Mouse (Mus musculus): Measurements from ENCODE around the gene Gm26897.

Gene Gm26897

GRCm38 (mm10) chr5:111749599-111749998 lies 15.9 kb downstream of the Gm26897 start:
- DNase-seq (ENCODE audit: low read depth, low spot score), result no peak

DNA sequence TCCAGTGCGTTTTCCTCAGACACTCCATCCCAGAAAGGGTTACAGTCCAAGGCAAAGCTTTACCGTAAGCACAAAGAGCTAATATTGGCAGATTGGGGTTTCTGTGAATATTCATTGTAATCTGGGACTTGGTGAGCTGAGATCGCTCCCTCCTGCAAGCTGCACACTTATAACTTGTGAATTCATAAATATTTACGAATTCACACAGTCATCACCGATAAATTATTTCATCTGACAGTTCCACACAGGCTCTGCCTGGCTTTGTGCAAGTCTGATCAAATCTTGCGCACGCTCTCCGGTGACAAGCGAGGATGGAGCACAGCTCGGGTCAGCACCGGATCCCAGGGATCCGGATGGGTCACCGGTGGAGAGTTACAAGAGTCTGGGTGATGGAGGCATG lies 16.4 kb downstream of the Gm26897 start:
- DNase-seq (ENCODE audit: low read depth, low spot score), result no peak

GRCm38 (mm10) chr5:111754484-111755139 lies 20.9 kb downstream of the Gm26897 start:
- DNase-seq (ENCODE audit: low read depth, low spot score), result no peak

DNA sequence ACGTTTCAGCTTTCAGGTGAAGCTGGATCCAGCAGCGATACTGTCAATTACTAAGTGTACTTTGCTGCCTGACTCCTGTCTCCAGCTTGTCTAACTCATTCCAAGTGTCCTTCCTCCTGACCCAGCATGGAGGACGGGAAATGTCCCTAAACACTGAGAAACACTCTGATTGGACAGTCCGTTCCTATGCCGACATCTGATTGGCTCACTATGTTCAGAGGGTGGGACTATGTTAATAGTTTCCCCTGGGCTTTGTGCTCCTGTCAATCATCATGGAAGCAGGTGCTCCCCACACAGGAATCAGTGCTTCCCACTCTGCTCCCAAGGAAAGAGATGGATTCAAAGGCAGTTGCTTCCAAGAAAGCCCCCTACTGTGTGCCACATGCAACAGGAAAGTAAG lies 21.6 kb downstream of the Gm26897 start:
- DNase-seq (ENCODE audit: low read depth, low spot score), result no peak

GRCm38 (mm10) chr5:111760721-111761480 lies 27.2 kb downstream of the Gm26897 start:
- DNase-seq (ENCODE audit: low read depth, low spot score), result no peak

GRCm38 (mm10) chr5:111761574-111761973 lies 27.9 kb downstream of the Gm26897 start:
- no peak for DNase-seq (ENCODE audit: low read depth, low spot score)

DNA sequence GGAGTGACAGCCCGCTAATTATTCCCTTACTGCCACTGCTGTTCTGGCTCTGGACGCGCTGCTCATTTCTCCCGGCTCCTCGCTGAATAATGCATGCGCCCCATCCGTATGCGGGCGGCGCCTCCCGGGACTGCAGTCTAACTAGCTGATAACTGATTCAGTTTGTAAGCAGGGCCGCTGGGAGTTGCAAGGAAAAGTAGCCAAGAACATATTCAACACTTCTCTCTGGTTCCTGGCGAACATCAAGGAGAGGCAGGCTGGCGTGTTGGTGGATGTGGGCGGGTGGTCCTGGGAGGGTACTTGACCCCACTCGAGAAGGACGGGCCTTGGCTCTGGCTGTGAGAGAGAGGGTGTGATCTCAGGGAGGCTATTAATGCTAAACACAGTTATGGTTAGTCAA lies 28.4 kb downstream of the Gm26897 start:
- DNase-seq (ENCODE audit: low read depth, low spot score), result no peak

DNA sequence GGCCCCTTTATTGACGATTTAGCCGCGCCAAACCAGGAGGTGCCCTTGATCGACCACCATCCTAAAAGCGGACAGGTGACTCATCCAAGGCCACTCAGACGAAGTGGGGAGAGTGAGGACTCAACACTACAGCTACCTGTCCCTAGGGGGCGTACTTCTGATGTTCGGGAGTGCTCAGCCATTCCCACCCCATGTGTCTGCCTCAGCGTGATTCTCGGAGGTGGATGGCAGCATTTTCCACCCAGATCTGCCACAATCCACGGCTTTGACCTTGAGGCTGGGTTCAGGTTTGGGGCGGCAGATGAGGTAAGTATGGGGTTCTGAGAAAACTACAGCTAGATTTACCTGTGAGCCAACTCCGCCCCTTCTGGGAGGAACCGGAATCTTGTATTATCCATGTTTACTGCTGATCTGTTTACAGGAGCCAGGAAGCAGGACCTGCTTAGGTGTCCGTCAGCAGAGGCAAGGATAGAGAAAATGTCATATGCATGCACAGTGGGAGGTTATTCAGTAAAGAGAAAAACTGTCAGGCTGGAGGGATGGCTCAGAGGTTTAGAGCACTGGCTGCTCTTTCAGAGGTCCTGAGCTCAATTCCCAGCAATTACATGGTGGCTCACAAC lies 32.1 kb downstream of the Gm26897 start:
- no peak for DNase-seq (ENCODE audit: low read depth, low spot score)

DNA sequence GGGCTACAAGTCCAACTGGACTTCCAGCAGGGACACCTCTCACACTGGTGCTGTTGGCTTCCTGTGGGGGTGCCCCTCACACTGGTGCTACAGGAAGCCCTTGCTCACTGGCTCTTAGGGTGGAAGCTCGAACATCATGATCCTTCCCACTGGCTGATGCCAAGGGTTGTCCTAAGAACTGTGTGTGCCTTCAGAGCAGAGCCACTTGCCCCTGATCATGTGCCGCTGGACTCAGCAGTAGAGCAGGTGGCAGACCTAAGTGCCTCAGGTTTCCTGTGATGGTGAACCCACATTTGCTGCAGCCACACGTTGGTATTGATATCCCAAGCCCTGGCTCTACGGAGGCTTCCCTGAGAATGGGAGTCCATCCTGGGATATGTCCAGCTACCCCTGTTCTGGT lies 33.0 kb downstream of the Gm26897 start:
- DNase-seq (ENCODE audit: low read depth, low spot score), result no peak

DNA sequence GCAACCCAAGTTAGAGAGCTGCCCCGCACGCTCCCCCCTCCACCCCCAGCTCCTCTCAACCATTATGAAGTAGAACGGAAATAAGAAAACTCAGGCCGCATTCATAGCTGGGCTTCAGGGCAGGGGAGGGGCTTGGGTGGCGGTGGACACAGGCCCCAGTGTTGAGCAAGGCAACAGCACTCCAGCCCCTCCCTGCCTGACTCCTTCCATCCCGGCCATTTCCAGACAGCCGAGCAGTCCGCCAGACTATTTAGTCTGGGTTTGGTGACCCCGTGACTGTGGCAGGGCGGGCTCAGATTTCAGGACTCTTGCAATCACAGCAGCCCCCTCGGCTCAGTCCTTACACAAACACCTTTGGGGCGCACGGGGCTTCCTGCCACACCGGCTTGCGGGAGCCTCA lies 36.5 kb downstream of the Gm26897 start:
- DNase-seq (ENCODE audit: low read depth, low spot score), result no peak

DNA sequence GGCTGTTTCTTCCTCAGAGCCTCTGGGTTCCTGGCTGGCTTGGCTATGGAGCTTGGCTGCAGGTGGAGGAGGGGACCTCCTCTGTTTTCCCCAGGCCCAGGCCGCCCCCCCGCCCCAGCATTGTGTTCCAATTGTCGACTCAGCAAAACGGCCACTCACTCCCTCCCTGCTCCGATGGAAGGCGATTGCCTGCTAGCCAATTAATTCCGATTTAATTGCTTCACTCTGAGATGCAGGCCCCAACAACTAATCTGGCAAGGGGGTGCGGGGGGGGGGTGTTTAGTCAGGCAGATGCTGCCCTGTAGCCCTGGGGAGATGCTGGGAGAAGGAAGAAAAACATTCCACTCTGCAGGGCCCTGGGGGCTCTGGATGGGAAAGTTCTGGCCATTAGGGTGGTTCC lies 38.4 kb downstream of the Gm26897 start:
- DNase-seq (ENCODE audit: low read depth, low spot score), result no peak

GRCm38 (mm10) chr5:111772591-111773406 lies 39.1 kb downstream of the Gm26897 start:
- DNase-seq (ENCODE audit: low read depth, low spot score), result no peak

GRCm38 (mm10) chr5:111773407-111773733 lies 39.6 kb downstream of the Gm26897 start:
- DNase-seq (ENCODE audit: low read depth, low spot score), result no peak

GRCm38 (mm10) chr5:111776246-111776645 lies 42.5 kb downstream of the Gm26897 start:
- no peak for DNase-seq (ENCODE audit: low read depth, low spot score)

GRCm38 (mm10) chr5:111778093-111778492 lies 44.4 kb downstream of the Gm26897 start:
- no peak for DNase-seq (ENCODE audit: low read depth, low spot score)

DNA sequence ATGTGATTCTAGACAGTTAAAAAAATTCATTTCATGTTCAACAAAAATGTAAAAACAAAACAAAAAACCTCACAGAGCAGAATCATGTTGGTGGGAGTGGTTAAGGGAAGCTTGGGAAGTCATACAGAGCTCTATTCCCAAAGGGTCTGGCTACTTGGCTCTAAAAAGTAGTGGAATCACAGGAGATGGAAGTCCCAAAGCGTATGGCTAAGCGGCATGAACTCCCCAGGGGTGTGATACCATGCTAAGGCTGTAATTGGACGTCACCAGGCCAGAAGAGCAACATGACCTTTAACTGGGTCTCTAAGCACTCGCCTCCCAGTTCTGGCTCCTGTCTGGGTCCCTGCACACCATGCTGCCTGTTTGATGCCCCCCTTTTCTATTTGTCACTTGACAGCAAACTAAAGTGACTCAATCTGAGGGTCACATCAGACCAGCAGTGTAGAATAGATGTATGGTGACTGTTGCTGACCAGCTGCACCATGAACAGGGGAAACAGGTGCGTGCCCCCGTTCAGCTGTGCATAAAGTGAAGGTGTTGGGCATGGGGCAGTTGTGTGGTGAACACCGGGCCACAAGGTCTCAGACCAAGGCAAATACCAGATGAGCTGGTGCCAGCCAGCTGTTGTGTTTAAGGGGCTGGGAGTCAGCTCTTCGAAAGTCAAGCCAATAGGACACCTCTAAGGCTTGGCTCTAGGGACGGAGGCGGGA lies 46.2 kb downstream of the Gm26897 start:
- DNase-seq (ENCODE audit: low read depth, low spot score), result no peak
